Mouse (Mus musculus) brown adipose tissue, adult 24 weeks (tissue): ENCODE data around the gene Adamts17. TPM values are rescaled to one million over a fixed set of nuclear protein-coding genes. Genes with fewer than 3 reads are reported as not detected.

Experiments used
- H3K27ac ChIP-seq: fragments of 200-500 bp; replicated peaks from 2 replicates; pipeline ENCODE4 v1.5.1; 2012; ENCODE audit warnings: low read depth, mild to moderate bottlenecking, low read length
- H3K4me1 ChIP-seq: fragments of 200-500 bp; 2 replicates; pipeline ENCODE4 v1.6.1; 2012; ENCODE audit warnings: low read length, mixed read lengths; ENCODE audit not compliant: control insufficient read depth, insufficient read depth, insufficient read length
- H3K4me3 ChIP-seq: fragments of 200-500 bp; 2 replicates; pipeline ENCODE4 v1.5.1; 2012; ENCODE audit warnings: low read depth, mild to moderate bottlenecking, low read length, moderate library complexity; ENCODE audit not compliant: insufficient read depth
- polyA plus RNA-seq: library from polyadenylated mRNA; stranded (reverse); fragments of >200 nt; gene quantifications from 2 replicates; pipeline ENCODE4 v1.2.4, GENCODE M21; 2012; ENCODE audit not compliant: missing spikeins, insufficient read depth, insufficient read length

Adamts17 gene
- polyA plus RNA-seq, 1 experiment, result not detected

- H3K27ac ChIP-seq, result no peak overlapping the region
- peaks cover 9% of the 10 kb centered on the region; the same call in 1 of the 2 replicates for H3K4me1 ChIP-seq
- no peak overlapping the region for H3K4me3 ChIP-seq
Measured at GRCm38 (mm10) chr7:67062571-67062970, 223.0 kb downstream of the Adamts17 start.

- Histone ChIP-seq H3K27ac (no peak overlapping the region), H3K4me3 (no peak overlapping the region), H3K4me1 (peaks cover 9% of the 10 kb centered on the region; the same call in 1 of the 2 replicates)
Measured at GRCm38 (mm10) chr7:67064627-67065305, 225.2 kb downstream of the Adamts17 start.

GRCm38 (mm10) chr7:67065631-67066030 is 226.1 kb downstream of the Adamts17 start:
- Histone ChIP-seq H3K27ac (no peak overlapping the region), H3K4me3 (no peak overlapping the region), H3K4me1 (peaks cover 9% of the 10 kb centered on the region; the same call in 1 of the 2 replicates)

- Histone ChIP-seq H3K27ac (no peak overlapping the region), H3K4me1 (no peaks in the 10 kb centered on the region), H3K4me3 (no peak overlapping the region)
Measured at GRCm38 (mm10) chr7:67072015-67072685, 232.6 kb downstream of the Adamts17 start.

GRCm38 (mm10) chr7:67082751-67083150 is 243.2 kb downstream of the Adamts17 start:
- Histone ChIP-seq H3K4me1 (no peaks in the 10 kb centered on the region), H3K4me3 (no peak overlapping the region), H3K27ac (no peak overlapping the region)

- no peak overlapping the region for H3K27ac ChIP-seq
- no peaks in the 10 kb centered on the region for H3K4me1 ChIP-seq
- H3K4me3 ChIP-seq, result no peak overlapping the region
Measured at GRCm38 (mm10) chr7:67087759-67088158, 248.2 kb downstream of the Adamts17 start.

GRCm38 (mm10) chr7:67097096-67097495 is 257.6 kb downstream of the Adamts17 start:
- H3K4me1 ChIP-seq, result no peaks in the 10 kb centered on the region
- H3K27ac ChIP-seq, result no peak overlapping the region
- no peak overlapping the region for H3K4me3 ChIP-seq

- no peak overlapping the region for H3K27ac ChIP-seq
- no peaks in the 10 kb centered on the region for H3K4me1 ChIP-seq
- no peak overlapping the region for H3K4me3 ChIP-seq
Measured at GRCm38 (mm10) chr7:67101418-67101973, 262.0 kb downstream of the Adamts17 start.

GRCm38 (mm10) chr7:67110551-67111159 is 271.1 kb downstream of the Adamts17 start:
- H3K4me3 ChIP-seq, result no peak overlapping the region
- H3K27ac ChIP-seq, result no peak overlapping the region
- no peaks in the 10 kb centered on the region for H3K4me1 ChIP-seq

- Histone ChIP-seq H3K4me1 (no peaks in the 10 kb centered on the region), H3K27ac (no peak overlapping the region), H3K4me3 (no peak overlapping the region)
Measured at GRCm38 (mm10) chr7:67112495-67113216, 273.1 kb downstream of the Adamts17 start.

GRCm38 (mm10) chr7:67114056-67114455 is 274.5 kb downstream of the Adamts17 start:
- no peak overlapping the region for H3K27ac ChIP-seq

GRCm38 (mm10) chr7:67115056-67115455 is 275.5 kb downstream of the Adamts17 start:
- Histone ChIP-seq H3K4me1 (no peaks in the 10 kb centered on the region), H3K4me3 (no peak overlapping the region), H3K27ac (no peak overlapping the region)

More at GRCm38 (mm10) chr7:67114056-67114455, 274.5 kb downstream of the Adamts17 start:
- H3K4me3 ChIP-seq, result no peak overlapping the region
- H3K4me1 ChIP-seq, result no peaks in the 10 kb centered on the region

- peaks cover 2% of the 10 kb centered on the region; the same call in 1 of the 2 replicates for H3K4me1 ChIP-seq
- no peak overlapping the region for H3K27ac ChIP-seq
- no peak overlapping the region for H3K4me3 ChIP-seq
Measured at GRCm38 (mm10) chr7:67135140-67135539, 295.6 kb downstream of the Adamts17 start.

GRCm38 (mm10) chr7:67142347-67143015 is 302.9 kb downstream of the Adamts17 start:
- no peaks in the 10 kb centered on the region for H3K4me1 ChIP-seq
- H3K27ac ChIP-seq, result no peak overlapping the region
- H3K4me3 ChIP-seq, result no peak overlapping the region
